Mouse (Mus musculus): Measurements from ENCODE around the gene Myf6.

- no peak for TF ChIP-seq CTCF (IDR thresholded peaks at IDR 0.05; ENCODE audit: low read depth)
- no peak for TF ChIP-seq EP300 (optimal IDR thresholded peaks at IDR 0.05)
These were observed 26.7 kb downstream of the Myf6 start for GRCm38 (mm10) chr10:107467819-107468218.
